Mouse (Mus musculus): ENCODE results near the gene Ggt6. TPM values are rescaled to one million over a fixed set of nuclear protein-coding genes. Genes with fewer than 3 reads are reported as not detected.

Gene Ggt6
- polyA plus RNA-seq, 1 experiment: not detected

DNA sequence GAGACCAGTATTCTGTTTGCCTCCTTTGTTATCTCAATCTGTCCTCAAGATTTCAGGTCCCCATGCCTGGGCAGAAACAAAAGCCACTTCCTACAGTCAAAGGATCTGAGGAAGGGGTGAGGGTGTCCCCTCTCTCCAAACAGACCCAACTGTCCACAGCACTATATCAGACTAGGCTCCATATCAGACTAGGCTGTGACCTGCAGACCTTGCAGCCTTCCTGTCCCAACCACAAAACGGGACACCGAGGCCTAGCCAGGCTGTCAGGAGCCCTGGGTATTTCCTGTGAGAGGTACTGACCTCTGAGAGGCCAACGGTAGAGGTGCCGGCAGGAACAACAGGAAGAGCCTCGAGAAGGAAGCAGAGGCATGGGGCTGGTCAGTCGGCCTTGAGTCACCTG, 49.2 kb downstream of the Ggt6 start:
- H3K4me3 ChIP-seq (ENCODE audit: low read depth, low read length): no peak overlapping the region
- H3K9ac ChIP-seq (ENCODE audit: low read depth, poor library complexity, severe bottlenecking): no peak overlapping the region
- TF ChIP-seq CTCF (IDR thresholded peaks at IDR 0.05; ENCODE audit: low read depth, low read length): no peak
- TF ChIP-seq POLR2A (IDR thresholded peaks at IDR 0.05; ENCODE audit: insufficient read depth, low read length): no peak
- H3K27me3 ChIP-seq (ENCODE audit: control insufficient read depth, insufficient read depth, low read length, poor library complexity, severe bottlenecking): 0 out of 2 replicates have a peak, but pooled peaks cover 2% of the 10 kb centered on the region
- H3K9me3 ChIP-seq (replicated peaks; ENCODE audit: control insufficient read depth, insufficient read depth, low read length, poor library complexity, severe bottlenecking): no peaks in the 10 kb centered on the region
- H3K4me1 ChIP-seq (ENCODE audit: control insufficient read depth, insufficient read depth, low read length): no peaks in the 10 kb centered on the region
- H3K27ac ChIP-seq (ENCODE audit: insufficient read depth, low read length): no peak overlapping the region
- no peaks in the 10 kb centered on the region for H3K36me3 ChIP-seq (ENCODE audit: control insufficient read depth, insufficient read depth, low read length, poor library complexity, severe bottlenecking)

- Histone ChIP-seq H3K9me3 (replicated peaks; ENCODE audit: control insufficient read depth, insufficient read depth, low read length, poor library complexity, severe bottlenecking) (no peaks in the 10 kb centered on the region), H3K4me3 (ENCODE audit: low read depth, low read length) (no peak overlapping the region), H3K4me1 (ENCODE audit: control insufficient read depth, insufficient read depth, low read length) (no peaks in the 10 kb centered on the region), H3K9ac (ENCODE audit: low read depth, poor library complexity, severe bottlenecking) (no peak overlapping the region), H3K27ac (ENCODE audit: insufficient read depth, low read length) (no peak overlapping the region), H3K36me3 (ENCODE audit: control insufficient read depth, insufficient read depth, low read length, poor library complexity, severe bottlenecking) (no peaks in the 10 kb centered on the region), H3K27me3 (ENCODE audit: control insufficient read depth, insufficient read depth, low read length, poor library complexity, severe bottlenecking) (0 out of 2 replicates have a peak, but pooled peaks cover 2% of the 10 kb centered on the region)
- TF ChIP-seq EP300 (IDR thresholded peaks at IDR 0.05; ENCODE audit: insufficient read depth, low read depth, low read length): no peak
- no peak for TF ChIP-seq POLR2A (IDR thresholded peaks at IDR 0.05; ENCODE audit: insufficient read depth, low read length)
- no peak for TF ChIP-seq CTCF (IDR thresholded peaks at IDR 0.05; ENCODE audit: low read depth, low read length)
Observed at GRCm38 (mm10) chr11:72485157-72485556, 49.8 kb downstream of the Ggt6 start.

- no peak for TF ChIP-seq CTCF (IDR thresholded peaks at IDR 0.05; ENCODE audit: low read depth, low read length)
- TF ChIP-seq POLR2A (IDR thresholded peaks at IDR 0.05; ENCODE audit: insufficient read depth, low read length): no peak
- no peak for TF ChIP-seq EP300 (IDR thresholded peaks at IDR 0.05; ENCODE audit: insufficient read depth, low read depth, low read length)
- Histone ChIP-seq H3K36me3 (ENCODE audit: control insufficient read depth, insufficient read depth, low read length, poor library complexity, severe bottlenecking) (no peaks in the 10 kb centered on the region), H3K9ac (ENCODE audit: low read depth, poor library complexity, severe bottlenecking) (no peak overlapping the region), H3K27ac (ENCODE audit: insufficient read depth, low read length) (no peak overlapping the region), H3K4me1 (ENCODE audit: control insufficient read depth, insufficient read depth, low read length) (no peaks in the 10 kb centered on the region), H3K9me3 (replicated peaks; ENCODE audit: control insufficient read depth, insufficient read depth, low read length, poor library complexity, severe bottlenecking) (no peaks in the 10 kb centered on the region), H3K27me3 (ENCODE audit: control insufficient read depth, insufficient read depth, low read length, poor library complexity, severe bottlenecking) (peaks cover 4% of the 10 kb centered on the region; the same call in 1 of the 2 replicates), H3K4me3 (ENCODE audit: low read depth, low read length) (no peak overlapping the region)
Observed at GRCm38 (mm10) chr11:72485960-72486359, 50.6 kb downstream of the Ggt6 start.

DNA sequence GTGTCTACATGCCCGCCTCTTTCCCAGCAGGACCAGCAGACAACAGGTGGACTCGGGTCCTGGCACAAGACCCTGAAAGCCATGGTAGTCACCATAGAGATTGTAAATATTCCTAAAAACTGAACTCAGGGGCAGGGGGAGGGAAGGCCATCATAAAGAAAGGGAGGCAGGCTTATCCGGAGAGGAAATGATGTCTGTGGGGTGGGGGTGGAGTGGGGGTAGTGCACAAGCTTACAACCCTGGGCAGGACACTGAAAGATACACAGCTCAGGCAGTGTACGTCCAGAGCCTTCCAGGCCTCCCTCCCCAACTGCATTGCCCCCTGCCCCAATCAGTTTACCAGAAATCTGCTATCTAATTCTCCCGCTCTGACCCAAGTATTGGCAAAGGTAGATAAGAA, 51.8 kb downstream of the Ggt6 start:
- Histone ChIP-seq H3K27ac (ENCODE audit: insufficient read depth, low read length) (no peak overlapping the region), H3K4me3 (ENCODE audit: low read depth, low read length) (no peak overlapping the region), H3K9ac (ENCODE audit: low read depth, poor library complexity, severe bottlenecking) (no peak overlapping the region), H3K9me3 (replicated peaks; ENCODE audit: control insufficient read depth, insufficient read depth, low read length, poor library complexity, severe bottlenecking) (no peaks in the 10 kb centered on the region), H3K27me3 (ENCODE audit: control insufficient read depth, insufficient read depth, low read length, poor library complexity, severe bottlenecking) (peaks cover 4% of the 10 kb centered on the region; the same call in 1 of the 2 replicates), H3K4me1 (ENCODE audit: control insufficient read depth, insufficient read depth, low read length) (no peaks in the 10 kb centered on the region), H3K36me3 (ENCODE audit: control insufficient read depth, insufficient read depth, low read length, poor library complexity, severe bottlenecking) (no peaks in the 10 kb centered on the region)
- TF ChIP-seq EP300 (IDR thresholded peaks at IDR 0.05; ENCODE audit: insufficient read depth, low read depth, low read length) (no peak), POLR2A (IDR thresholded peaks at IDR 0.05; ENCODE audit: insufficient read depth, low read length) (no peak), CTCF (IDR thresholded peaks at IDR 0.05; ENCODE audit: low read depth, low read length) (no peak)

- H3K4me3 ChIP-seq (ENCODE audit: low read depth, low read length): no peak overlapping the region
- TF ChIP-seq EP300 (IDR thresholded peaks at IDR 0.05; ENCODE audit: insufficient read depth, low read depth, low read length) (no peak), POLR2A (IDR thresholded peaks at IDR 0.05; ENCODE audit: insufficient read depth, low read length) (no peak), CTCF (IDR thresholded peaks at IDR 0.05; ENCODE audit: low read depth, low read length) (no peak)
- H3K9me3 ChIP-seq (replicated peaks; ENCODE audit: control insufficient read depth, insufficient read depth, low read length, poor library complexity, severe bottlenecking): no peaks in the 10 kb centered on the region
- no peak overlapping the region for H3K9ac ChIP-seq (ENCODE audit: low read depth, poor library complexity, severe bottlenecking)
- H3K4me1 ChIP-seq (ENCODE audit: control insufficient read depth, insufficient read depth, low read length): no peaks in the 10 kb centered on the region
- no peak overlapping the region for H3K27ac ChIP-seq (ENCODE audit: insufficient read depth, low read length)
- H3K36me3 ChIP-seq (ENCODE audit: control insufficient read depth, insufficient read depth, low read length, poor library complexity, severe bottlenecking): no peaks in the 10 kb centered on the region
- H3K27me3 ChIP-seq (ENCODE audit: control insufficient read depth, insufficient read depth, low read length, poor library complexity, severe bottlenecking): peaks cover 4% of the 10 kb centered on the region; the same call in 1 of the 2 replicates
Observed at GRCm38 (mm10) chr11:72487739-72488138, 52.4 kb downstream of the Ggt6 start.

Other genes with a start within 250 kb of the Ggt6 start
- 4.4 and 5.1 TPM in 2 replicates for gene Gm43951, start 228.7 kb upstream of the Ggt6 start, polyA plus RNA-seq (2011; ENCODE audit: insufficient read depth, insufficient read length, low read depth, missing spikeins)
- gene 4933427D14Rik, start 228.1 kb upstream of the Ggt6 start, polyA plus RNA-seq (2011; ENCODE audit: insufficient read depth, insufficient read length, low read depth, missing spikeins): 14.5 and 16.0 TPM in 2 replicates
- 101 and 110 TPM in 2 replicates for gene Txndc17, start 228.0 kb upstream of the Ggt6 start, polyA plus RNA-seq (2011; ENCODE audit: insufficient read depth, insufficient read length, low read depth, missing spikeins)
- 25.3 and 25.7 TPM in 2 replicates for gene Med31, start 219.9 kb upstream of the Ggt6 start, polyA plus RNA-seq (2011; ENCODE audit: insufficient read depth, insufficient read length, low read depth, missing spikeins)
- 0.31 and 1.4 TPM in 2 replicates for gene Slc13a5, start 168.3 kb upstream of the Ggt6 start, polyA plus RNA-seq (2011; ENCODE audit: insufficient read depth, insufficient read length, low read depth, missing spikeins)
- gene Xaf1, start 133.9 kb upstream of the Ggt6 start, polyA plus RNA-seq (2011; ENCODE audit: insufficient read depth, insufficient read length, low read depth, missing spikeins): 8.2 and 9.0 TPM in 2 replicates
- gene Fbxo39, start 121.1 kb upstream of the Ggt6 start, polyA plus RNA-seq (2011; ENCODE audit: insufficient read depth, insufficient read length, low read depth, missing spikeins): not detected in 2 replicates
- gene Tekt1, start 73.1 kb upstream of the Ggt6 start, polyA plus RNA-seq (2011; ENCODE audit: insufficient read depth, insufficient read length, low read depth, missing spikeins): 0.64 and 0.87 TPM in 2 replicates
- gene Smtnl2, start 23.8 kb upstream of the Ggt6 start, polyA plus RNA-seq (2011; ENCODE audit: insufficient read depth, insufficient read length, low read depth, missing spikeins): 19.7 and 24.3 TPM in 2 replicates
- gene Mybbp1a, start 5.8 kb downstream of the Ggt6 start, polyA plus RNA-seq (2011; ENCODE audit: insufficient read depth, insufficient read length, low read depth, missing spikeins): 296 and 298 TPM in 2 replicates
- 0.48 and 1.3 TPM in 2 replicates for gene Spns2, start 54.4 kb downstream of the Ggt6 start, polyA plus RNA-seq (2011; ENCODE audit: insufficient read depth, insufficient read length, low read depth, missing spikeins)
- 0.15 TPM in 1 of 2 replicates, not detected in the other for gene Spns3, start 115.0 kb downstream of the Ggt6 start, polyA plus RNA-seq (2011; ENCODE audit: insufficient read depth, insufficient read length, low read depth, missing spikeins)
- gene Ube2g1, start 171.8 kb downstream of the Ggt6 start, polyA plus RNA-seq (2011; ENCODE audit: insufficient read depth, insufficient read length, low read depth, missing spikeins): 36.6 and 43.0 TPM in 2 replicates